Mouse (Mus musculus) kidney, adult 18-20 months (tissue): Measurements from ENCODE around the gene Gnat1.

ENCODE experiments used
- DNase-seq: peaks from one replicate; pipeline ENCODE4 v3.0.0; 2021

Gene Gnat1

DNA sequence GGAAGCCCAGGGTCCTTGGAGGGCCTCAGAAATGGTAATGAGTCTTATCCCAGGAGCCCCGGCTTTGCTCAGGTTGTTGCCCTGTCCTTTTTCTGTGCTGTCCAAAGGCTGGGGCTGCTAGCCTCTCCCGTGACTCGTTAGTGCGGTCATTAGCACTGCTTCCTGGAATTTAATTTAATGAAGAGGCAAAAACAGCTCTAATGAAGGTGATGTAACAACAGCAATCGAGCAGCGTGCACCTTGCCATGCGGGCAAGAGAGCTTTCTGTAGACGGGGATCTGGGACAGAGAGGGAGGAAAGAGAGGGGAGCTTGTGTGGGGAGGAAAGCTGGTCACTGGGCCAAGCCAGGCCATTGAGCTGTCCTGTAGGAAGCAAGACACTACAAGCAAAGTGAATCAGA, 37.8 kb downstream of the Gnat1 start:
- no peak for DNase-seq

DNA sequence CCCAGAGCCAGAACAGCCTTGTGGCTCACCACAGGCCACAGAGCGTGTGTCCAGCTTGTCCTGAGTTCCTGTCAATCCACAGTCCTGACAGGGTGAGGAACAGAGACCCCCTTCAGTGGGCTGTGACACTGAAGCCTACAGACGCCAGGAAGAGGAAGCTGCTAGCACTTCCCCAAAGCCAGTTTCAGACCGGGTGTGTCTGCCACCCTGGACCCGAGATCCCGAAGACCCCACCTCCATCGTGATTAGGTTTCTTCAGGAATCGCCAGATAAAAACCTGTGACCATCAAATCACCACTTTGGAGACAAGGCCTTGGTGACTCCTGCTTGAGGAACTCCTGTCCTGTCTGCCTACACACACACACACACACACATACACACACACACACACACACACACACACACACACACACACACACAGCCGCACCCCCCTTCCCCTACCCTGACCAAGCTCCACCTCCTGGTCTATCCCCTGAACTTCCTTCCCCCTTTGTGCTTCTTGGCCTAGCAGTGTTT, 39.2 kb downstream of the Gnat1 start:
- DNase-seq: peak; percentile 9

- no peak for DNase-seq
Observed at GRCm38 (mm10) chr9:107637070-107637469, 42.4 kb downstream of the Gnat1 start.

- DNase-seq: peak; percentile 97
Observed at GRCm38 (mm10) chr9:107635279-107636028, 44.1 kb downstream of the Gnat1 start, which contains the start of gene Gnai2. Gene Gnai2 (minus strand): TSS chr9:107635367.

DNA sequence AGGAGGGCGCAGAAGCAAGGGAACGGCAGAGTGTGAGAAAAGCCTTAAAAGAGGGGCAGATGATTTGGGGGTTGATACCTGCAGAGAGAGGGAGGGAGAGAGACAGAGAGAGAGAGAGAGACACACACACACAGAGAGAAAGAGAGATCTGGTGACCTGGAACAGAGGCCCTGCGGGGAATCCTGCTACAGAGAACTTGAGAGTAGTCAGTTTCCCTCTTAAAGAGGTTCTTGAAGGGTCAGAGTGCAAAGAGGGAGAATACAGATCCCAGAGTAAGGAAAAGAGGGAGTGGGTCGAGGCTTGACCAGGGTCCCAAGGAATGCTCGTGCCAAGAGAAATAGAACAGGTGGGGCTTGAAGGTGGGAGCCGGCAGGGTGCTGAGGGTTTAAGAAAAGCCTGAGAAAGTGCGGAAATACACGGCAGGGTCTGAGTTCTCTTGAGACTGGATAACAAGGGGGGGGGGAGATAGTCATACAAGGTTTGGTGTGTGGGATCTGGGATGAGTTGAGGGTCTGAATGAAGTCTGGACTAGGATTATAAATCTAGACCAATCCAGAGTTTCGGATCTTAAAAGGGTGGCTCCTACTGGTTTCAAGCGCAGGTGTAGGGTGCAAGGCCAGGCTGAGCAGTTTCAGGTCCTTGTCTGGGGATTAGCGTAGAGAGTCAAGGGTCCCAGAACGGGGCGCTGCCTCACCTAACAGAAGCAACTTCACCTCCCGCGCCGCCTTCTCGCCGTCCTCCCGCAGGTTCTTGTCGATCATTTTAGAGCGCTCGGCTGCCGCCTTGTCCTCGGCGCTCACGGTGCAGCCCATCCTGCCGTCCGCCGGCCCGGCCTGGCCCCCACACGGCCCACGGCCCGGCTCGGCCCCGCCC, 44.9 kb downstream of the Gnat1 start:
- no peak for DNase-seq

DNA sequence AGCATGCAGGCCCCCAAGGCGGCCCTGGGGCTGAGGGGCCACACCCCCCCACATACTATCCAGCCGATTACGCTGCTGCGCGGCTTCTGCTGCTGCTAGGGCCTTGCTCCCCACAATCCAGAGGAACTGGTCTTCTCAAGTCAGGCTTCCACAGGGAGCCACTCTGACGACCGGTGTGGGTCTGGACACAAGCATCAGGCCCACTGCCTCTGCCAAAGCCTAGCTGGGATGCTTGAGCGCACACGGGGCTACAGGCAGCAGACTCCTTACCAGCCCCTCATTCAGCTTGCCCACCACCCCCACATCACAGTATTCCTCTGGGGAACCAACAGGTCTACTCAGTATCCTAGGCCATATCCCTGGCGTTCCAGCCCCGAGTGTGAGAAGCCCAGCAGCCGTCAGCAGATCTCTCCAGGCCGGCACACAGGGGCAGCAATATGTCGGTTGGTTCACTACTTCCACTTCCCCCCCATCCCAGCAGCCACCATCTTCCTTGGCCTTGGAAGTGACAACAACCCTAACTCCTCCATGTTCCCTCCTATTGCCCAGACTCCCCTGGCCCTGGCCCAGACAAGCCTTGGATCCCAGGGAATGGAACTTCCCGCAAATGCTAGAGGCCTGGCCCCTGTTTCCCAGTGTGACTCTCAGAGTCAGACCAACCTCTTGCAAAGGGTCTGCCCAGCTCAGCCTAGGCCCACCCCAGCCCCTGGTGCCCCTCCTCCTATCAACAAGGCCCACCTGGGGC, 45.7 kb downstream of the Gnat1 start:
- DNase-seq: peak; percentile 50

GRCm38 (mm10) chr9:107633091-107633660, 46.3 kb downstream of the Gnat1 start:
- peak; percentile 80 for DNase-seq

- DNase-seq: peak; percentile 51
Observed at GRCm38 (mm10) chr9:107632478-107632877, 47.0 kb downstream of the Gnat1 start.

GRCm38 (mm10) chr9:107631861-107632260, 47.7 kb downstream of the Gnat1 start:
- no peak for DNase-seq

GRCm38 (mm10) chr9:107631311-107631826, 48.1 kb downstream of the Gnat1 start:
- DNase-seq: peak; percentile 1

DNA sequence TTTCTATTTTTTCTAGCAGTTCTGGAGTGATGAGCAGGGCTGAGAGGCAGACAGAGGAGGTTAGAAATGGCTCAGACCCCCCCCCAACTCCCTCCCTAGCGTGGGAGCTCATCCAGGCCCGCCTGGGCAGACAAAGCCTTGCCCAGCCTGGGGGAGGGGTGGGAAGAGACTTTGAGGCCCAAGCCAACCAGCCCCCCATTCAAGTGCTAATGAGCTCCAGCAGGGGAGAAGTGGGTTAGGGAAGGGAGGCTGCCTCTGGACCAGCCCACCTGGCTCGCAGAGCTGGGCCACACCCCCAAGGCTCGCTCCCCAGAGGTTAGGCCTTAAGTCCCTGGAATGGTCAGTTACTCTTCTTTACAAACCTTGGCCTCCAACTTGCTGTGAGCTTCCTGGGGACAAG, 48.9 kb downstream of the Gnat1 start:
- peak; percentile 6 for DNase-seq

GRCm38 (mm10) chr9:107629901-107630425, 49.5 kb downstream of the Gnat1 start:
- peak; percentile 25 for DNase-seq

DNA sequence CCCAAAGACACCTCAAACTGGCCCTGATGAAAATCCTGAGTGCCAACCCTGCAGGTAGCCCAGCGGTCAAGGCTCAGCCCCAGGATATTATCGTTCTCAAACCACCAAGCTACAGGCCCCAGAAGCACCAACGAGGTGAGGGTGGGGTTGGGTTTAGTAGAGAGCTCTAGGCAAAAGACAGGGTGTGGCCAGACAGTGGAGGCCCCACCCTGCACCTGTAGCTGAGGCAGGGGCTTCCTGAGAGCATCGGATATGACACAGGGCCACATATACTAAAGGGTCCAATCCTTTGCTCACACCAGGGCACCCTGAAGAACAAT, 50.1 kb downstream of the Gnat1 start:
- DNase-seq: peak; percentile 2

- peak; percentile 55 for DNase-seq
Observed at GRCm38 (mm10) chr9:107628721-107629410, 50.6 kb downstream of the Gnat1 start.

GRCm38 (mm10) chr9:107627387-107628255, 51.9 kb downstream of the Gnat1 start:
- DNase-seq: no peak

GRCm38 (mm10) chr9:107626844-107627277, 52.7 kb downstream of the Gnat1 start:
- peak; percentile 83 for DNase-seq

- DNase-seq: no peak
Observed at GRCm38 (mm10) chr9:107626158-107626843, 53.2 kb downstream of the Gnat1 start.

DNA sequence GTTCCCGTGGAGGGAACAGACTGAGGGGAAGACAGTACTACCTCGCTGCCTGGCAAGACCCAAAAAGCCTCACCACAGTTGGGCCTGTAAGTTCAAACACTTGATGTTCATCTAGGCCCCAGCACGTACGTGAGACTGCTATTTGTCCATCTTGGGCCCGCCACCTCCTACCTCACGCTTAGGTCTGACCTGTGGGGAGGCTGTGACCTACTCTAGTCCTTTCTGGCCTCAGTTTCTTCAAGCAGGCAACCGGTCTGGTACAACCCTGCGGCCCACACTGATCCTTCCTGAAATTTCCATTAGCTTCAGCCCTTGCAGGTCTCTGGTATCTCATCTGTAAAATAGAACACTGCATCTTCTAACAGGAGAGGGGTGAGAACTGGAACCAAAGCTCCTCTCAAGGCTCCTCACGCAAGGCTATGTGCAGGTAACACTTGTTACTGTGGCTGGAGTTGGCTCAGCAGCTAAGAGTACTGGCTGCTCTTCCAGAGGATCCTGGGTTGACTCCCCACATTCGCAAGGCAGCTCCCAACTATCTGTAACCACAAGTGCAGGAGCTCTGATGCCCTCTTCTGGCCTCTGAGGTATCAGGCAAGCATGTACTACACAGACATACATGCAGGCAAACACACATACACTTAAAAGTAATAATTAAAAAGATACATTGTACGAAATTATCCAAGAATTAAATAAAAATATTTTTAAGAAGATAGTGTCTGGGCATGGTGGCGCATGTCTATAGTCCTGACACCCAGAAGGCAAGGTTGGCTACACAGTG, 54.0 kb downstream of the Gnat1 start:
- DNase-seq: no peak

DNA sequence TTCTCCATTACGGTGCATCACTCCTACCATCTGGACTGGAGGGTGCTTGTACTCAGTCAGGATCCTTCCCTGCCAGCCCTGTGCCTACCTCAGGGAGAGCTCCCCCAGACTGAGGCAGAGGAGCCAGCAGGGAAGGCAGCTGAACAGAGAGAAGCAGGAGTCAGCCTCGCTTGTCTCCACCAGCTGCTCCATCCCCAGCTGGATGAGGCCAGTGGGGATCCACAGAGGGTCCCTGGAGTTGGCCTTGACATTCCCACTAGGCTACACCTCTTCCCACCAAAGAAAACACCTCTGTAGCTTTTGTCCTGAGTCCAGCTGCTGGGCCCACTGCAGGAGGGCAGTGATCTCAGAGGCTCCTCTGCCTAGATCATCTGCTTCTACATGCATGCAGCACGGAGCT, 54.6 kb downstream of the Gnat1 start:
- no peak for DNase-seq
